Mouse (Mus musculus): ENCODE results near the gene Fxyd4. TPM values are rescaled to one million over a fixed set of nuclear protein-coding genes. Genes with fewer than 3 reads are reported as not detected.

The Fxyd4 gene
- polyA plus RNA-seq, 1 experiment from 2014 or later, result 12.4 TPM

- ATAC-seq, result peak; percentile 44; the same call in 1 of the 2 replicates
- H3K27ac ChIP-seq (ENCODE audit: low read length), result no peak overlapping the region
- TF ChIP-seq CTCF (IDR thresholded peaks at IDR 0.05) (peak; percentile 76), EP300 (IDR thresholded peaks at IDR 0.05) (no peak)
These were observed 5.0 kb downstream of the Fxyd4 start for GRCm38 (mm10) chr6:117932325-117933051.

GRCm38 (mm10) chr6:117929945-117930655 lies 7.4 kb downstream of the Fxyd4 start:
- 81% methylated on average over 3 of the region's 3 CpGs for WGBS
- no peak overlapping the region for H3K9ac ChIP-seq (replicated peaks; ENCODE audit: low read depth)
- no peak for DNase-seq (ENCODE audit: low spot score)
- ATAC-seq, result no peak
- H3K27ac ChIP-seq (ENCODE audit: low read length), result no peak overlapping the region
- peaks cover 6% of the 10 kb centered on the region; the same call in 1 of the 2 replicates for H3K36me3 ChIP-seq (ENCODE audit: insufficient read depth, low read length)
- H3K4me2 ChIP-seq (replicated peaks; ENCODE audit: low read depth, low read length), result no peak overlapping the region
- TF ChIP-seq CTCF (IDR thresholded peaks at IDR 0.05), result no peak
- no peak for TF ChIP-seq EP300 (IDR thresholded peaks at IDR 0.05)
- no peaks in the 10 kb centered on the region for H3K27me3 ChIP-seq (replicated peaks; ENCODE audit: insufficient read depth, low read length)
- H3K9me3 ChIP-seq (ENCODE audit: low read length), result no peaks in the 10 kb centered on the region
- no peaks in the 10 kb centered on the region for H3K4me1 ChIP-seq (ENCODE audit: insufficient read depth, low read depth, low read length)
- H3K4me3 ChIP-seq (ENCODE audit: low read depth, low read length), result no peak overlapping the region

More at GRCm38 (mm10) chr6:117932325-117933051, 5.0 kb downstream of the Fxyd4 start:
- no peaks in the 10 kb centered on the region for H3K27me3 ChIP-seq (replicated peaks; ENCODE audit: insufficient read depth, low read length)
- H3K9ac ChIP-seq (replicated peaks; ENCODE audit: low read depth), result no peak overlapping the region
- H3K4me3 ChIP-seq (ENCODE audit: low read depth, low read length), result no peak overlapping the region
- no peaks in the 10 kb centered on the region for H3K4me1 ChIP-seq (ENCODE audit: insufficient read depth, low read depth, low read length)
- no peaks in the 10 kb centered on the region for H3K9me3 ChIP-seq (ENCODE audit: low read length)
- DNase-seq (ENCODE audit: low spot score), result peak; percentile 45
- H3K4me2 ChIP-seq (replicated peaks; ENCODE audit: low read depth, low read length), result no peak overlapping the region
- H3K36me3 ChIP-seq (ENCODE audit: insufficient read depth, low read length), result no peaks in the 10 kb centered on the region
- 47% methylated on average over 11 of the region's 11 CpGs for WGBS

- H3K4me1 ChIP-seq (ENCODE audit: insufficient read depth, low read depth, low read length), result no peaks in the 10 kb centered on the region
- TF ChIP-seq CTCF (IDR thresholded peaks at IDR 0.05), result no peak
- 80% methylated on average over 5 of the region's 5 CpGs for WGBS
- H3K36me3 ChIP-seq (ENCODE audit: insufficient read depth, low read length), result peaks cover 6% of the 10 kb centered on the region; the same call in 1 of the 2 replicates
- no peaks in the 10 kb centered on the region for H3K27me3 ChIP-seq (replicated peaks; ENCODE audit: insufficient read depth, low read length)
- no peak overlapping the region for H3K27ac ChIP-seq (ENCODE audit: low read length)
- no peak overlapping the region for H3K4me2 ChIP-seq (replicated peaks; ENCODE audit: low read depth, low read length)
- no peak overlapping the region for H3K4me3 ChIP-seq (ENCODE audit: low read depth, low read length)
- DNase-seq (ENCODE audit: low spot score) (no peak), ATAC-seq (no peak)
- no peak overlapping the region for H3K9ac ChIP-seq (replicated peaks; ENCODE audit: low read depth)
- no peaks in the 10 kb centered on the region for H3K9me3 ChIP-seq (ENCODE audit: low read length)
These were observed 8.7 kb downstream of the Fxyd4 start for GRCm38 (mm10) chr6:117928746-117929145.

- ATAC-seq (no peak), DNase-seq (ENCODE audit: low spot score) (no peak)
- Histone ChIP-seq H3K4me3 (ENCODE audit: low read depth, low read length) (no peak overlapping the region), H3K27me3 (replicated peaks; ENCODE audit: insufficient read depth, low read length) (no peaks in the 10 kb centered on the region), H3K4me1 (ENCODE audit: insufficient read depth, low read depth, low read length) (no peaks in the 10 kb centered on the region), H3K9me3 (ENCODE audit: low read length) (no peaks in the 10 kb centered on the region), H3K4me2 (replicated peaks; ENCODE audit: low read depth, low read length) (no peak overlapping the region), H3K27ac (ENCODE audit: low read length) (no peak overlapping the region), H3K9ac (replicated peaks; ENCODE audit: low read depth) (no peak overlapping the region), H3K36me3 (ENCODE audit: insufficient read depth, low read length) (peaks cover 6% of the 10 kb centered on the region; the same call in 1 of the 2 replicates)
- 86% methylated on average over 7 of the region's 7 CpGs for WGBS
- TF ChIP-seq EP300 (IDR thresholded peaks at IDR 0.05), result no peak
- no peak for TF ChIP-seq CTCF (IDR thresholded peaks at IDR 0.05)
These were observed 9.5 kb downstream of the Fxyd4 start for GRCm38 (mm10) chr6:117927955-117928354.

- ATAC-seq (no peak), DNase-seq (ENCODE audit: low spot score) (no peak)
- Histone ChIP-seq H3K9ac (replicated peaks; ENCODE audit: low read depth) (no peak overlapping the region), H3K4me3 (ENCODE audit: low read depth, low read length) (no peak overlapping the region), H3K27ac (ENCODE audit: low read length) (no peak overlapping the region), H3K36me3 (ENCODE audit: insufficient read depth, low read length) (peaks cover 6% of the 10 kb centered on the region; the same call in 1 of the 2 replicates), H3K9me3 (ENCODE audit: low read length) (no peaks in the 10 kb centered on the region), H3K27me3 (replicated peaks; ENCODE audit: insufficient read depth, low read length) (no peaks in the 10 kb centered on the region), H3K4me1 (ENCODE audit: insufficient read depth, low read depth, low read length) (no peaks in the 10 kb centered on the region), H3K4me2 (replicated peaks; ENCODE audit: low read depth, low read length) (no peak overlapping the region)
- 65% methylated on average over 3 of the region's 4 CpGs for WGBS
- TF ChIP-seq EP300 (IDR thresholded peaks at IDR 0.05) (no peak), CTCF (IDR thresholded peaks at IDR 0.05) (no peak)
These were observed 10.5 kb downstream of the Fxyd4 start for GRCm38 (mm10) chr6:117926871-117927491.

- ATAC-seq, result no peak
- Histone ChIP-seq H3K36me3 (ENCODE audit: insufficient read depth, low read length) (peaks cover 6% of the 10 kb centered on the region; the same call in 1 of the 2 replicates), H3K27ac (ENCODE audit: low read length) (no peak overlapping the region), H3K4me1 (ENCODE audit: insufficient read depth, low read depth, low read length) (peaks cover 13% of the 10 kb centered on the region; the same call in 1 of the 2 replicates), H3K4me3 (ENCODE audit: low read depth, low read length) (no peak overlapping the region), H3K27me3 (replicated peaks; ENCODE audit: insufficient read depth, low read length) (no peaks in the 10 kb centered on the region), H3K9ac (replicated peaks; ENCODE audit: low read depth) (no peak overlapping the region), H3K9me3 (ENCODE audit: low read length) (no peaks in the 10 kb centered on the region), H3K4me2 (replicated peaks; ENCODE audit: low read depth, low read length) (no peak overlapping the region)
- no peak for DNase-seq (ENCODE audit: low spot score)
- TF ChIP-seq CTCF (IDR thresholded peaks at IDR 0.05) (no peak), EP300 (IDR thresholded peaks at IDR 0.05) (no peak)
- WGBS, result 74% methylated on average over 3 of the region's 3 CpGs
These were observed 15.5 kb downstream of the Fxyd4 start for GRCm38 (mm10) chr6:117922041-117922440.

Measured in lung, postnatal 0 days (tissue).